Mouse (Mus musculus) left cerebral cortex, postnatal 25 days (tissue): ENCODE measurements around the gene Cdx2. TPM values are rescaled to one million over a fixed set of nuclear protein-coding genes. Genes with fewer than 3 reads are reported as not detected.

Experiments used
- DNase-seq, 2 experiments: peaks; one replicate each; pipeline ENCODE4 v3.0.0; 2022; ENCODE audit warnings: low spot score in 2 of 2, mixed read lengths in 1 of 2
- intact Hi-C: fragments of 180-260 bp; cut with DNase I; formaldehyde crosslinking; loops from one replicate; pipeline ENCODE4 v1.15.1; 2025
- total RNA-seq, 2 experiments: library from RNA; stranded (reverse); gene quantifications; 2 replicates each; pipeline ENCODE4 v1.2.3; 2021

Cdx2 gene
- total RNA-seq, 2 experiments from 2014 or later, result not detected

- DNase-seq, result no peak
- intact Hi-C loops, result loop anchor here (5.0 kb wide), 1 partner anchor 33 kb away; the partner anchor contains the start of gene Pdx1
Observed at GRCm38 (mm10) chr5:147300001-147300363, 7.1 kb downstream of the Cdx2 start.

- DNase-seq, result no peak
- intact Hi-C loops, result loop anchor here (2.0 kb wide), 1 partner anchor 109 kb away; no protein-coding TSS in a partner anchor
Observed at GRCm38 (mm10) chr5:147299255-147300000, 7.6 kb downstream of the Cdx2 start.

GRCm38 (mm10) chr5:147297249-147297648 is 9.8 kb downstream of the Cdx2 start:
- no peak for DNase-seq
- intact Hi-C loops, result no loop called here

- DNase-seq, result no peak
- intact Hi-C loops, result no loop called here
Observed at GRCm38 (mm10) chr5:147294121-147294520, 12.9 kb downstream of the Cdx2 start.

- DNase-seq, result peak; percentile 44 to 47
- intact Hi-C loops, result loop anchor here (1.0 to 2.0 kb wide), 2 partner anchors 353 to 379 kb away; no protein-coding TSS in a partner anchor
Observed at GRCm38 (mm10) chr5:147293127-147293910, 13.8 kb downstream of the Cdx2 start.

- intact Hi-C loops, result loop anchor here (1.0 to 2.0 kb wide), 2 partner anchors 352 to 378 kb away; no protein-coding TSS in a partner anchor
- no peak for DNase-seq
Observed at GRCm38 (mm10) chr5:147292506-147293120, 14.5 kb downstream of the Cdx2 start.

GRCm38 (mm10) chr5:147291764-147292505 is 15.1 kb downstream of the Cdx2 start:
- DNase-seq, result no peak
- intact Hi-C loops, result loop anchor here (2.0 kb wide), 1 partner anchor 351 kb away; no protein-coding TSS in a partner anchor

GRCm38 (mm10) chr5:147284365-147284764 is 22.7 kb downstream of the Cdx2 start:
- intact Hi-C loops, result no loop called here
- DNase-seq, result no peak

- intact Hi-C loops, result loop anchor here (5.0 to 10.0 kb wide), 2 partner anchors 35 to 447 kb away; partner anchors contain the start of gene Flt1
Observed at GRCm38 (mm10) chr5:147277547-147277925, 29.5 kb downstream of the Cdx2 start.

GRCm38 (mm10) chr5:147276701-147277546 is 30.1 kb downstream of the Cdx2 start:
- intact Hi-C loops, result loop anchor here (5.0 to 10.0 kb wide), 2 partner anchors 35 to 448 kb away; partner anchors contain the start of gene Flt1
- DNase-seq, result no peak

More at GRCm38 (mm10) chr5:147277547-147277925, 29.5 kb downstream of the Cdx2 start:
- no peak for DNase-seq

- intact Hi-C loops, result loop anchor here (2.0 to 10.0 kb wide), 3 partner anchors 37 to 449 kb away; partner anchors contain the start of gene Flt1
- DNase-seq, result no peak
Observed at GRCm38 (mm10) chr5:147275761-147276160, 31.3 kb downstream of the Cdx2 start.

GRCm38 (mm10) chr5:147274174-147275141 is 32.6 kb downstream of the Cdx2 start:
- DNase-seq, result no peak
- intact Hi-C loops, result loop anchor here (2.0 to 10.0 kb wide), 3 partner anchors 38 to 450 kb away; partner anchors contain the start of gene Flt1

- intact Hi-C loops, result loop anchor here (10.0 kb wide), 1 partner anchor 452 kb away; the partner anchor contains the start of gene Flt1
- no peak for DNase-seq
Observed at GRCm38 (mm10) chr5:147272808-147273345, 34.2 kb downstream of the Cdx2 start.

- no peak for DNase-seq
- intact Hi-C loops, result loop anchor here (10.0 kb wide), 1 partner anchor 453 kb away; the partner anchor contains the start of gene Flt1
Observed at GRCm38 (mm10) chr5:147272046-147272807, 34.8 kb downstream of the Cdx2 start.

- DNase-seq, result no peak
Observed at GRCm38 (mm10) chr5:147270673-147271655, 36.1 kb downstream of the Cdx2 start.

More at GRCm38 (mm10) chr5:147270673-147271655, 36.1 kb downstream of the Cdx2 start:
- intact Hi-C loops, result loop anchor here (10.0 kb wide), 1 partner anchor 454 kb away; the partner anchor contains the start of gene Flt1
